Mouse (Mus musculus): ENCODE measurements around the gene Tmcc3. TPM values are rescaled to one million over a fixed set of nuclear protein-coding genes. Genes with fewer than 3 reads are reported as not detected.
A peak's percentile ranks its signal among the peaks of the same experiment; 100 is the strongest.

Gene Tmcc3
- total RNA-seq, 1 experiment from 2014 or later = 0.15 TPM

DNA sequence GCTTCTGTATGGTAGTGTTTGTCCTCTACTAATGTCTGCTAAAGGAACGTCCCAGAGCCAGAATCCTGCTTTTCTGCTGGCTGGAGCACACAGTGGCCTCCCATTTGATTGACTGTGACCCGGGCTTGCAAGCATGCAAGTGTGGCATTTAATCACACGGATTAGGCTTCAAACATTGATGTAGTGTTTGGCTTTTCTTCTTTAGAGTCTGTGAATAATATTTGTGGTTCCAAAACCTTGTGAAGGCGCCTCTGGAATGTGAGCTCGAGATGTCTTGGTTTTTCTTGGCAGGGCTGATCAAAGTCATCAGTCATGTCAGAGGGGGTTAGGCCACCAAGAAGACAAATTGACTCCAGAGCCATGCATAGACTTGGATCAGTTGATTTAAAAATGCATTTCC lies 79.3 kb downstream of the Tmcc3 start:
- no peak for ATAC-seq (replicated peaks in 1 of 2; ENCODE audit: insufficient read depth in 1 of 2, low FRiP score in 2 of 2, low TSS enrichment in 1 of 2, low read depth in 1 of 2, poor library complexity in 2 of 2, severe bottlenecking in 2 of 2)

DNA sequence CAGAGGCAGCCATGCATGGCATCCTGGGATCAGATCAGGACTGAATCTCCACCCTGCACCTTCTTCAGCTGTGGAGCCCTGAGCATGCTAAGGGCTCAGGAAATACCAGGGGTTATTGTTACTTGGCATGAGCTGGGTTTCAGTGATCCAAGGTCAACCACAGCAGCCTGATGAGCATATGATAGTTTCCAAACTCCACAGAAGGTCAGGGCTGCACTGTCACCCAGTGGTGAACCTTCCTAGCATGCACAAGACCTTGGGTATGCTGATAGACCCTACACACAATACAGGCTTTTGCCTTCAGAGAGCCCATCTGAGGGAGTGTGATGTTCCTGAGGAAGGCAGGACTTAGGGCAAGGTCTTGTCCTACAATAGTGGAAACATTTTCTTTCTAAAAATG lies 82.5 kb downstream of the Tmcc3 start:
- ATAC-seq (replicated peaks in 1 of 2; ENCODE audit: insufficient read depth in 1 of 2, low FRiP score in 2 of 2, low TSS enrichment in 1 of 2, low read depth in 1 of 2, poor library complexity in 2 of 2, severe bottlenecking in 2 of 2) = no peak

DNA sequence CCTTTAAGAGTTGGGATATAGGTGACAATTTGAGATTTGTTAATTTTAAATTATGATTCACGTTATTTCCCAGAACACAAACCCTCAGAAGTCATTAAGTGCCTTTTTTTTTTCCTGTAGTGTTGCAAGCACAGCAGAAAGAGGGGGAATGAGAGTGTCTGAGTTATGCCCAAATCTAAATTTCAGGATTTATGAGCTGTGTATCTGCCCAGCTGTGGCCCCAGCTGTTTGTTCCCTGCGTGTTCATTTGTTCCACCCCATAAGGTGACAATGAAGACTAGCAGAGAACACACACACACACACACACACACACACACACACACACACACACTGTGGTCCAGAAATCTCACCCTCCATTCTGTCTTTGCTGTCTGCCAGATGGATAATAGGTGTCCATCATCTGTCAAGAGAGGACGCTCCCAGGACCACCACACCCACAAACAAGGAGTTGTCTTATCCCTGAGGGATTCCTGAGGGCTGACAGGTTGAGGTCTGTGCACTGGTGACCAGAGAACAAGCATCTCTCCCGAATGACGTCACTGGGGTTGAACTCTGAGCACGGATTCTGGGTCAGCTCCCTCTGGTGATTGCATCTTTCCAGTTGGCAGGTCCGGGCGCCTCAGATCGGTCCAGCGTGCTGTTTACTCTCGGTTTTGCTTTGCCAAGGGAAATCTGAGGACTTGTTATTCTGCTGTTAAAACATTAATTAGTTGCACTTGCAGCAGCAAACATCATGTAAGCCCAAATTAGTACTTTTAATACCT lies 86.3 kb downstream of the Tmcc3 start:
- no peak for ATAC-seq (replicated peaks in 1 of 2; ENCODE audit: insufficient read depth in 1 of 2, low FRiP score in 2 of 2, low TSS enrichment in 1 of 2, low read depth in 1 of 2, poor library complexity in 2 of 2, severe bottlenecking in 2 of 2)

DNA sequence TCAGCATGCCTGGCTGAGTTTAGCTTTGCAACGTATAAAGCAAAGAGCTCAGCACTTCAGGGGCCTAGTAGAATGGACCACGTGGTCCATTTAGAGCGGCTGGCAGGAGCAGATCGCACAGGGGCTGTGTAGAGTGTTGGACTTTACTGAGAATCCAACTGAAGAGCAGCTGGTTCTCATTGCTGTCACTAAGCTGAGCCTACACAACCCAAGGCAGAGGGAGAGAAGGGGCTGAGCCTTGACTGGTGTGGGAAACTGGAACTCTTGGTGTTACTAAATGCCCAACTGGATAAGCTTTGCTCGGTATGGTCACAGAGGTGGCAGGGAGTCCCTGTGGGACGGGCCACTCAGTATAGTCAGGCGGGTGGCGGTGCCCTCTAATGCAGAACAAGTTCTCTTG lies 89.1 kb downstream of the Tmcc3 start:
- no peak for ATAC-seq (replicated peaks in 1 of 2; ENCODE audit: insufficient read depth in 1 of 2, low FRiP score in 2 of 2, low TSS enrichment in 1 of 2, low read depth in 1 of 2, poor library complexity in 2 of 2, severe bottlenecking in 2 of 2)

DNA sequence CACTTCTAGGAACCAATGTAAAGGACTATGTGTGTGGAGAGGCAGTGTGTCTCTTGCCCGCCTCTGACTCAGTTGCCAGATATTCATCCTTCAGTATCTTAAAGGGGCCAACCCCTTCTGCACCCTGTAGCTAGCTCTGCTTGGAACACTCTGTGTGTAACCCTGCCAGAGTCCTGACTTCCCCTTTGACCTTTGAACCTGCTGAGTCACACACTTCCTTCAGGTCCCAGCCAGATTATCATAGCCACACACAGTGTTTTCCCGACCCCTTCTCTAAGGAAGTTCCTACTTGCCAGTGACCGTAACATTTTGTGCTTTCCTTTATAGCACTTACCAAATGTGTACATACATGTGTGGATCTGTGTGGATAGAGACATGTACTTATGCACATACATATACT lies 93.7 kb downstream of the Tmcc3 start:
- ATAC-seq (replicated peaks in 1 of 2; ENCODE audit: insufficient read depth in 1 of 2, low FRiP score in 2 of 2, low TSS enrichment in 1 of 2, low read depth in 1 of 2, poor library complexity in 2 of 2, severe bottlenecking in 2 of 2) = no peak

DNA sequence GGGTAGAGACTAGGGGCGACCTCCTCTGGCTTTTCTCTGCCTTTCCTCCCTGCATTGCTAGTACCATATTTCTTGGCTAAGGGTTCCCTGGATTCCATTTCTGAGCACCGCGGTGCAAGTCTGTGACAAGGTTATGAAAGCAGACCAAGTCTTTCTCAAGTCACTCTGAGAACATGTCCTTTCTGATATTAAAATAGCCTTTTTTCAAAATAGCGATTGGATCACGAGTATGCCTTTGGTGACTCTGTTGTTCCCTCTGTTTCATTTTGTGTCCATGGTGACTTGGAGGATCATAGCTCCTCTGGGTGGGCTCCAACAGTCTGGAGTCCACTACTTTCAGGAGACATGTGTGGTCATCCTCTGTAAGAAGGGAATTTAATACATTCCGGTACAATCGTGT lies 95.1 kb downstream of the Tmcc3 start:
- no peak for ATAC-seq (replicated peaks in 1 of 2; ENCODE audit: insufficient read depth in 1 of 2, low FRiP score in 2 of 2, low TSS enrichment in 1 of 2, low read depth in 1 of 2, poor library complexity in 2 of 2, severe bottlenecking in 2 of 2)

DNA sequence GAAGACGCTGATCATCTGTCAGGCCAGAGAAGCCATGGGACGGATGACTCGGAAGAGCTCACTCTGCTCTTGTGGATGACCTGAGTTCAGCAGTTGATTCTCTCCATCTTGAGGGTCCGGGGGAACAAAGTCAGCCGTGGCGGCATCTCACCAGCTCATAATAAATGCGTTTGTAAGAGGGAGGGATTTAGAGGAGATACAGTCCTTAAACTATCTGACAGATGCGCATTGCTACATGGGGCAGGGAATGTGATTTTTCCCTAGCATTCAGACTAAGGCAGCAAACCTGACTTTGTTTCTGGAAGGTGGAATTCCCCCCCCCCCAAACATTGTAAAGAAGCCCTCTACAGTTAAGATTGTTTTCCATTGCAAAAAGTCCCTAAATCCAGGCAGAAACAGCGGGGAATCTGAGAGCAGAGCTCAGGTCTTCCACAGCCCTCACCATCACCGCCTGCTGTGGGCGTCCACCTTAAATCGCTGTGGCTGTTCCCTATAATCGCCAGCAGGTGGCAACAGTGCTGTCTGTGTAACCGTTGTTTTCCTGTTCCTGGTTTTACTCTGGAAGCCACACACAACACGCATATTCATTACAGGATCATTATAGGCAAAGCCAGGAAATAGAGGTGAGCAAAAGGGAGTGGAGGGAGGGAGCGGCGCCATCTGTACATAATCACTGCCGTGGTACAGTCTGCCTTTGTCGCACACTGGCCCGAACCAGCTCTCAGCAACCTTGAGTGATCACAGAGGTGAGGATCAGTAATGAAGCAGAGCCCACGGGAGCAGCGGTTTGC lies 96.8 kb downstream of the Tmcc3 start:
- ATAC-seq (replicated peaks in 1 of 2; ENCODE audit: insufficient read depth in 1 of 2, low FRiP score in 2 of 2, low TSS enrichment in 1 of 2, low read depth in 1 of 2, poor library complexity in 2 of 2, severe bottlenecking in 2 of 2) = peak; percentile 90 to 94

DNA sequence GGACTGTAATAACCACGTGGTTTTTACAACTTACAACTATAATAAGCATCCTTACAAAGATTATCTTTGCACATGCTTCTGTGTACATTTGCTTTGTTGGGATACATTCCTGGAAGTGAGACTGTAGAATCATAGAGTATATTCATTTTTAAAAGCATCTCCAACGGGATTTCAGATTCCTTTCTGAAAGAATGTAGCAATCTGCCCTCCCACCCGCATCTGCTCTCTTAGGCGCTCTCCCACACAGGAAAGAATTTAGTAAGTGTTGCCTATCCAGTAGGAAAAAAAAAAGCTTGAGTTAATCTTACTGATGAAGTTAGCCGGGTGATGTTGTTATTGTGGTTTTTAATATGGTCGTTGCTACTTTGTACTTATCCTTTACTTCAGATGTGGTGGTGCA lies 97.9 kb downstream of the Tmcc3 start:
- ATAC-seq (replicated peaks in 1 of 2; ENCODE audit: insufficient read depth in 1 of 2, low FRiP score in 2 of 2, low TSS enrichment in 1 of 2, low read depth in 1 of 2, poor library complexity in 2 of 2, severe bottlenecking in 2 of 2) = no peak

DNA sequence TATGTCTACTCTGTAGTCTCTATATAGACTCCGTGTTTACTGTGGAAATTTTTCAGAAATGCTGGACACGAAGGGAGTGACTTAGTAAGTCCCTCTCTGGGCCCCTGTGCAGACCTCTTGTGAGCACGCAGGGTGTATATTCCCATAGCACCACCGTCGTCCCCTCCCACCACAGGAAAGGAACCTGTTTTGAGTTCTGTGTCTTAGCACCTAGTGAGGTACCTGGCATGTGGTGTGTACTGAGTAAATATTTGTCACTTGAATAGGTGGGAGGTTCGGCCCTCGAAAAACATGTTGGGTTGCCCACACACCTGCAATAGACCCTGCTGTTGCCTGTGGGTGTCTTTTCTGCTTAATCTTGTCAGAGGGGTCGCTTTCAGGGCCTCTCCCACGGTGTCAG lies 99.8 kb downstream of the Tmcc3 start:
- no peak for ATAC-seq (replicated peaks in 1 of 2; ENCODE audit: insufficient read depth in 1 of 2, low FRiP score in 2 of 2, low TSS enrichment in 1 of 2, low read depth in 1 of 2, poor library complexity in 2 of 2, severe bottlenecking in 2 of 2)

DNA sequence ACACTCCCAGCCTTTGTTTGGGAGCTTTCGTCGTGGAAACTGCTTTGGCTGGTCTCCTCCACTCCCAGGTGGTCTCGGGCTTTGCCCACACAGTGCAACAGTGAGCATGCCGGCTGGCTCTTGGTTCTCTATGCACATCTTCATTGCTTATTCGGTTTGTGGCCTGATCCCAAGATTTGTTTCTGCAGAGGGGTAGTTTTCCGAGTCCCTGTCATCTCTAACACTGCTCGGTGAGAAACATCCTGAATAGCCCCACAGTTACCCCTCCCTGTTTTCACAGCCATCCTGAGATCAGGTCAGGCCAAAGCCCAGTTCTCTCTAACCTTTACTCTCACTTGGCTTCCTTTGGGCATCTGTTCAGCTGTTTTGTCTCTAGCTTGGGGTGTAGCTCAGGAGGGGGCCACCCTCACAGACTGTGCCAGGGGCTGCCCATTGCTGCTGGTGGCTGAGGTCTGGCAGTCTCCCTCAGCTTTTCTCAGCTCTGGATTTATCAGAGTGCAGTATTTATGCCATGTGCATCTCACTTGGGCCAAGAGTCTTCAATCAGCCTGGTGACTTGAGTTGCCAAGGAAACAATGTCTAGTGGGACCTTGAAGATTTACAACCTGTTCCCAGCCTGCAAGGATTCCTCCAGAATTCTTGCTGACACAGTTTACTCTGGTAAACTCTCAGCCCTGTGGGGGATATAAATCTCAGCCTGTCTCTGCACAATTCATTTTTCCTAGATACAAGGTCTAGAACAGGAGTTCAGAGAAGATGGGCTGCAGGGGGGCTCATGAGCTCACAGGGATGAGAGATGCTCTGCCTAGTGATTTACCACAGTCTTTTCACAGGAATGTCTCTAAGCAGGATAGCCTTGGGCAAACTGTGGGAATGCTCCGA lies 102.3 kb downstream of the Tmcc3 start:
- ATAC-seq (replicated peaks in 1 of 2; ENCODE audit: insufficient read depth in 1 of 2, low FRiP score in 2 of 2, low TSS enrichment in 1 of 2, low read depth in 1 of 2, poor library complexity in 2 of 2, severe bottlenecking in 2 of 2) = no peak

DNA sequence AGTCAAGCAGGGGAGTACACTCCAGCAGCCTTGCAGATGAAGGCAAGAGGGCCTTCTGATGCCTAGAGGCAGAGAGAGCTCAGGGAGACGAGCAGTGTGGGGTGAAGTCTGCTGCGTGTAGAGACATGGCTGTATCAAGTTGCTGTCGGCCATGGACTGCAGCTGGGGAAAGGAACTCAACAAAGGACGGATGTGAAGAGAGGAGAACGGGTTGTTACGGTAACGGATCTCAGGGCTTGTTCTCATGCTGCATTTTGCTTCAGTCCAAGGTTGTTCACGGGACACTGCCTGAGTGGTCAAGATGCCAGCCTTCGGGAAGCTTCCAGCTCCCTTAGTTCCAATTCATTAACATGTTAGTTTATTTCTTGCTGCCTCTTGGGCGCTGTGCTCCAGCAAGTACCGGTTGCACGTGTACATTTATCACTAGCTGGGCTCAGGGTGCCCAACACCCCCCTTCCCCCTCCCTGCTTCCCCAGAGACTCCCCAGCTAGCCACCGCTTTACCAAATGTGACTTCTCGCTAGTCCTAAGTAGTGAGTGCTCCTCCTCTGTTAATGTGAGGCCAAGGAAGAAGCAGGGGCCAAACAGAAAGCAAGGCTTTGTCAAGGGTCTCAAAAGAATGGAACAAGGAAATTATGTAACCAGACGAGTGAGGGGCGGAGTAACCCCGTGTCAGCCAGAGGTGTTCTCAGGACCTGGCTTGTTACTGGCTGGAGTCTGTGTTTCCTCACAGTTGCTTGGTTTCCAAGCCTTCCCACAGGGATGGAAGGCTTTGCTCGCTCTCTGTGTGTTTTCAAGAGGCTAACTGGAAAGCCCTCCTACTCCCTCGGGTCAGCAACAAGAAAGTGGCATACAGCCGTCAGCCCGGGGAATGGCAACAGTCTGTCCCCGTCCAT lies 104.4 kb downstream of the Tmcc3 start:
- peak; percentile 40 to 55 for ATAC-seq (replicated peaks in 1 of 2; ENCODE audit: insufficient read depth in 1 of 2, low FRiP score in 2 of 2, low TSS enrichment in 1 of 2, low read depth in 1 of 2, poor library complexity in 2 of 2, severe bottlenecking in 2 of 2)

DNA sequence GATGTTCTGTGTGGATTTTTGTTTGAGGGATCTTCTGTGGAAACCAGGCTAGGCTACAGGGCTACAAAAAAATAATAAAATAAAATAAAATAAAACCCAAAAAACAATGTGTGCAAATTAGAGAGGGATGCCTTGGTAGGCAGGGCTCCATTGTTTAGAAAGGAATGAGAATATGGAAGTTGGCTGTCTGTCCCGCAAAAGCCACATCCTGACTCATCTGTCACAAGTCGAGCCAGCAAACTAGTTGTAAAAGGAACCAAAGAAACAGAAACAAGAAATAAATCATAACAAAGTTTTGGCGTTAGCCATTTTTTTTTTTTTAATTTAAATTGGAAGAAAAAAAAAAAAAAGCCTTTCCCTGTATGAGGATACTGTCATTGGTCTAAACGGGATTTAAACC lies 105.9 kb downstream of the Tmcc3 start:
- ATAC-seq (replicated peaks in 1 of 2; ENCODE audit: insufficient read depth in 1 of 2, low FRiP score in 2 of 2, low TSS enrichment in 1 of 2, low read depth in 1 of 2, poor library complexity in 2 of 2, severe bottlenecking in 2 of 2) = peak; percentile 70 to 72; a peak in 3 of 4 replicates

DNA sequence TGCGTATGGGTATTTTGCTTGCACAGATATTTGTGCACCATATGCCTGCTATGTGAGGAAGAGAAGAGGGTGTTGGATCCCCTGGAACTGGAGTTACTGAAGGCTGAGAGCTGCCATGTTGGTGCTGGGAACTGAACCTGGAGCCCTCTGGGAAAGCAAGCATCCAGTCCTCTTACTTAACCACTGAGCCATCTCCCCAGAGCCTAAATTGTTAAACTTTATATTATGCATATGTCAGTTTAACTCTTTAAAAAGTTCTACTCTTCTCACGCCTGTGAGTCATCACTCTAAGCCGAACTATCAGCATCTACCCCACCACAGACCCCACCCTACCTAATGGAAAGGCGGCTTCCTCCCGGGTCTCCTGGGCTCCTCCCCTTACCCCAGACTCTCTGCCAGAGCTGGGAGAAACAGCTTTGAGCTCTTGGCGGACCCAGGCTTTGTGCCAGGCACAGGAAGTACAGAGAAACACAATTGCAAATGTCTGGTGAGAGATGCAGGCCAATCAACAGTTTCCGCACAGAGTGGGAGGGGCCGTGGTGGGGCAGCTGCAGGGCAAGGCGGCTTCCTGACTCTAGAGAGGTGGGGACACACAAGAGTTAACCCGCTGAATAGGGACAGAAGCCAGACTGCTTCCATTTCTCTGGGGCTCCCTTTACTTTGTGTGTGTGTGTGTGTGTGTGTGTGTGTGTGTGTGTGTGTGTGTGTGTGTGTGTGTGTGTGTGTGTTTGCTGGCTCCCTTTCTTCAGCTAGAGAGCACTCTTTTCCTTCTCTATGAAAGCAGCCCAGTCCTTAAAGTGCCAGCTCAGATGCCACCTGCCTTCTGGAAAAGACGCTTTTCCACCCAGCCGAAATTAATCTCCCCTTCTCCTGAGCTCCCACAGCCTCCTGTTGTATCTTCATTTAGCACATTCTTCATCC lies 114.5 kb downstream of the Tmcc3 start:
- peak; percentile 99 for ATAC-seq (replicated peaks in 1 of 2; ENCODE audit: insufficient read depth in 1 of 2, low FRiP score in 2 of 2, low TSS enrichment in 1 of 2, low read depth in 1 of 2, poor library complexity in 2 of 2, severe bottlenecking in 2 of 2)

DNA sequence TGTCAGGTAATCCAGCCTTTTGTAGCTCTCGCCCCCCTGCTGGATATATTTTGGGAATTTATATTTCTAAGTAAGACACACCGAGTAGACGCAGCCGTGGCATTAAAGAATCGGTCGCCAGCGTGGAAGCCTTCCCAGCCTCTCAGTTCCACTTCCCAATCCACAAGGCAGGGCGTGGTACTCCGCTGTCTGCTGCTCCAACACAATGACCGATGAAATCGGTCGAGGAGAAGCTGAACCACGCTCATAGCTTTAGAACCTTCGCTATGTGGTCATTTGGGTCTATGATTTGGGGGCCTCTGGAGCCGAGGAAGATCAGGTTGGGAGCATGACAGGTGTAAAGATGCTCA lies 115.1 kb downstream of the Tmcc3 start:
- ATAC-seq (replicated peaks in 1 of 2; ENCODE audit: insufficient read depth in 1 of 2, low FRiP score in 2 of 2, low TSS enrichment in 1 of 2, low read depth in 1 of 2, poor library complexity in 2 of 2, severe bottlenecking in 2 of 2) = no peak

DNA sequence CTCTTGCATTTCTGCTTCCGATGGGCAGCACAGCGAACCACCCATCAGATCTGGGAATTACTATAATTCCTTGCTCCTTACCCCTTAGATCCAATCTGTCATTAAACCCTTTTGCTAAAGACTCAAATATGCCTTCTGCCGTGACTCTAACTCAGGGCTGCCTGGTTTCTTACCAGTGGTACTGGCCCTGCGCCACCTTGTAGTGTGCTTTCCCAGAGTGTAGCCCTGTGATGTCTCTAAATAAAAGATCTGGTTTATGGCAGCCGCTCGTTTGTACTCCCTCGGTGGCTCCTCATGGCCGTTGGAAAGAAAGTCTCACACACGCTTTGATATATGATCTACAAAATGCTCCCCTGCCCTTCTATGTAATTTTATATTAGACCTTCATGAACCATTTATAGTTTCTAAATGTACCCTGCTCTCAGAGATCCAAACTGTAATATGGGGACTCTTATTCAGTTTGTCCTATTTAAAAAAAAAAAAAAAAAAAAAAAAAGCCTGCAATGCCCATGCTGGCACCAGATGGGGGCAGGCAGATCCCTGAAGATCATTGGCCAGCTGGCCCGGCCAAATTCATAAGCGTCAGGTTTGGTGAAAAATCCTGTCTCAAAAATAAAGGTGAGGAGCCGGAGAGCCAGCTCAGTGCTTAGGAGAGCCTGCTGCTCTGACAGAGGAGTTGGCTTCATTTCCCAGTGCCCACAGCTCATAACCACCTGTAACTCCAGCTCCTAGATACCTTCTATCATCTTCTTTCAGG lies 116.6 kb downstream of the Tmcc3 start:
- no peak for ATAC-seq (replicated peaks in 1 of 2; ENCODE audit: insufficient read depth in 1 of 2, low FRiP score in 2 of 2, low TSS enrichment in 1 of 2, low read depth in 1 of 2, poor library complexity in 2 of 2, severe bottlenecking in 2 of 2)

DNA sequence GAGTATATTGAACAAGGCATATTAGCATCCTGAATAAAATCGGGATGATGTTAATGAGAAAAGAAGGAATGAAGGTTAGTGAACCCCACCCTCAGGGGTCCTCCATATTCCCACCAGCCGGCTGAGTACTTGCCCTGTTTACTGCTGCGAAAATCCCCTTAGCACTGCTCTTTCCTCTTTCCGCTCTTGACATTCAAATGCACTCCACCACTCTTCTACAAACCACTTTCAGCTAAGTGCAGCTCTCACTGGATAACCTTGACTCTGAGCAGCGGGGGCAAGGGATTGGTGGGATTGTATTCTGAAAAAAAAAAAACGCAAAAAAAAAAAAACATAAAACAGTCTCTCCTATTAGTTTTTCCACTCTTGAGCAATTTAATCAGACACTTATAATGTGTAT lies 118.8 kb downstream of the Tmcc3 start:
- ATAC-seq (replicated peaks in 1 of 2; ENCODE audit: insufficient read depth in 1 of 2, low FRiP score in 2 of 2, low TSS enrichment in 1 of 2, low read depth in 1 of 2, poor library complexity in 2 of 2, severe bottlenecking in 2 of 2) = no peak
